8 mouse cellular contexts compared by ENCODE assay signal in the genomic region with DNA sequence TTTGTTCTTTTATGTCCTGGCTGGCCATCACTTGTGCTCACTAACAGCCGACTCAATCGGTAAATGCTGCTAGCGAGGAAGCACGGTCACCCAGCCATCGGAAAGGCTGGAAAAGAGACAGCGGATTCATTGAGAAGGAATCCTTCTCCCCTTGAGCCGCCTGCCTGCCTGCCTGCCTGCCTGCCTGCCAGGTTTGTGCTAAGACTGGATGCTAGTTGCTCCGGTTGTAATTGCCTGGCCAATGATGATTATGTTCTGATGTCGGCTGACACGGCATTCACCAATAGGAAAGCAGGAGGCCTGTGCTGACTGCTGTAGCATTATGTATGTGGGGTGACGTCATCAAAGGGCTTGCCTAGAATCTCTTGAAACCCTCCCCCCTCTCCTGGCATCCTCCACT. TPM values are rescaled to one million over a fixed set of nuclear protein-coding genes. Genes with fewer than 3 reads are reported as not detected.
DNase-seq lines count a peak whose midpoint lies in the region; ATAC-seq and TF ChIP-seq lines count a peak whose summit lies in the region.

No protein-coding gene starts in this region.

- H3K9ac ChIP-seq in embryonic facial prominence, embryonic 15.5 days, result peak overlapping the region; percentile 23
- peak overlapping the region; percentile 58 for H3K9ac ChIP-seq in kidney, embryonic 14.5 days (ENCODE audit: low read depth, low read length)
- no peak overlapping the region; the same call in 1 of the 2 replicates for H3K9ac ChIP-seq in limb, embryonic 15.5 days

- TF ChIP-seq CTCF in bone marrow, adult 2 months (IDR thresholded peaks at IDR 0.05; ENCODE audit: control insufficient read depth, insufficient read depth, low read length), result no peak

- H3K4me2 ChIP-seq in embryonic facial prominence, embryonic 15.5 days (replicated peaks), result peak overlapping the region; percentile 80
- H3K4me2 ChIP-seq in kidney, embryonic 14.5 days (replicated peaks; ENCODE audit: low read depth, low read length), result peak overlapping the region; percentile 70
- peak overlapping the region; percentile 67 for H3K4me2 ChIP-seq in limb, embryonic 15.5 days

- peak; percentile 65; the same call in 1 of the 2 replicates for TF ChIP-seq POLR2A in bone marrow, adult 2 months (IDR thresholded peaks at IDR 0.05; ENCODE audit: borderline replicate concordance, control insufficient read depth, low read depth, low read length)

- ATAC-seq in embryonic facial prominence, embryonic 15.5 days (ENCODE audit: insufficient number of reproducible peaks, low FRiP score, low TSS enrichment, low read depth), result peak; percentile 94
- ATAC-seq in kidney, embryonic 14.5 days (ENCODE audit: low FRiP score, low TSS enrichment), result peak; percentile 87
- ATAC-seq in limb, embryonic 15.5 days (ENCODE audit: insufficient number of reproducible peaks, low FRiP score, low TSS enrichment, low read depth), result peak; percentile 92

- no peaks in the 10 kb centered on the region for H3K27me3 ChIP-seq in embryonic facial prominence, embryonic 15.5 days
- no peaks in the 10 kb centered on the region for H3K27me3 ChIP-seq in kidney, embryonic 14.5 days (ENCODE audit: control insufficient read depth, insufficient read depth, low read length)
- no peaks in the 10 kb centered on the region for H3K27me3 ChIP-seq in limb, embryonic 15.5 days

- peak overlapping the region; percentile 60 for H3K4me3 ChIP-seq in bone marrow, adult 2 months (replicated peaks; ENCODE audit: control insufficient read depth, low read depth, low read length)
- H3K4me3 ChIP-seq in embryonic facial prominence, embryonic 15.5 days (replicated peaks), result peak overlapping the region; percentile 77
- peak overlapping the region; percentile 80 for H3K4me3 ChIP-seq in kidney, embryonic 14.5 days (ENCODE audit: low read length)
- peak overlapping the region; percentile 75 for H3K4me3 ChIP-seq in limb, embryonic 15.5 days

- 0 out of 2 replicates have a peak overlapping the region, but pooled peaks have one; percentile 45 for H3K27ac ChIP-seq in bone marrow, adult 2 months (ENCODE audit: control insufficient read depth, insufficient read depth, low read depth, low read length, poor library complexity)
- H3K27ac ChIP-seq in embryonic facial prominence, embryonic 15.5 days (replicated peaks), result peak overlapping the region; percentile 98
- peak overlapping the region; percentile 90 for H3K27ac ChIP-seq in kidney, embryonic 14.5 days (ENCODE audit: low read depth, low read length)
- H3K27ac ChIP-seq in limb, embryonic 15.5 days, result peak overlapping the region; percentile 96

- peaks cover 2% of the 10 kb centered on the region for H3K4me1 ChIP-seq in bone marrow, adult 2 months (ENCODE audit: control insufficient read depth, insufficient read depth, low read length)
- H3K4me1 ChIP-seq in embryonic facial prominence, embryonic 15.5 days, result peaks cover 48% of the 10 kb centered on the region
- peaks cover 22% of the 10 kb centered on the region for H3K4me1 ChIP-seq in kidney, embryonic 14.5 days (ENCODE audit: control insufficient read depth, insufficient read depth, low read length)
- peaks cover 23% of the 10 kb centered on the region for H3K4me1 ChIP-seq in limb, embryonic 15.5 days

- no peaks in the 10 kb centered on the region for H3K9me3 ChIP-seq in embryonic facial prominence, embryonic 15.5 days (replicated peaks)
- H3K9me3 ChIP-seq in kidney, embryonic 14.5 days (ENCODE audit: control insufficient read depth, low read length), result no peaks in the 10 kb centered on the region
- H3K9me3 ChIP-seq in limb, embryonic 15.5 days, result no peaks in the 10 kb centered on the region

- H3K36me3 ChIP-seq in embryonic facial prominence, embryonic 15.5 days, result no peaks in the 10 kb centered on the region
- no peaks in the 10 kb centered on the region for H3K36me3 ChIP-seq in kidney, embryonic 14.5 days (ENCODE audit: control insufficient read depth, insufficient read depth, low read length)
- H3K36me3 ChIP-seq in limb, embryonic 15.5 days, result peaks cover 1% of the 10 kb centered on the region; the same call in 1 of the 2 replicates

- peak; percentile 98 for DNase-seq in 416B (ENCODE audit: low read depth)
- DNase-seq in heart, adult 9 months (ENCODE audit: low spot score in 2 of 2), result peak; percentile 84 to 89
- DNase-seq in monocyte, adult 2 months (ENCODE audit: low read depth in 1 of 2, low spot score in 2 of 2), result peak; percentile 41 to 42
- DNase-seq in spleen, postnatal 36 days (ENCODE audit: low spot score in 2 of 2), result peak; percentile 85 to 88

- 10% methylated on average over 11 of the region's 11 CpGs for WGBS in bone marrow, adult 2 months
- WGBS in embryonic facial prominence, embryonic 15.5 days, result 0% methylated on average over 11 of the region's 11 CpGs
- WGBS in kidney, embryonic 14.5 days, result 0% methylated on average over 11 of the region's 11 CpGs
- WGBS in limb, embryonic 15.5 days, result under 1% methylated on average over 11 of the region's 11 CpGs

RNA-seq across cellular contexts. Expression of a gene that starts 4.0 kb away (rescaled TPM):
- polyA plus RNA-seq in bone marrow, adult 2 months (2011; ENCODE audit: insufficient read depth, insufficient read length, low replicate concordance, missing spikeins), result 1.6 and 7.7 TPM in 2 replicates
- 34.2 and 34.6 TPM in 2 replicates for polyA plus RNA-seq in embryonic facial prominence, embryonic 15.5 days (2015; fragmentation: Nextera tagmentation; extraction: Ambion mirVana)
- 38.9 and 50.4 TPM in 2 replicates for polyA plus RNA-seq in kidney, embryonic 14.5 days (2014; fragmentation: Nextera tagmentation; extraction: Ambion mirVana)
- polyA plus RNA-seq in limb, embryonic 15.5 days (2015; fragmentation: Nextera tagmentation; extraction: Ambion mirVana), result 23.3 and 32.0 TPM in 2 replicates

Comparison
In these comparisons a context has a peak if more than half of its experiments do, and no peak if none do; other contexts are left out.
1. Peak in every context shown above with its lines: DNase-seq, ATAC-seq, H3K4me3 ChIP-seq and H3K27ac ChIP-seq.
2. DNase-seq: peak in every context shown above with its lines; median percentile 98 in 416B; 86 in heart, adult 9 months; 86 in spleen, postnatal 36 days; 42 in monocyte, adult 2 months.
3. H3K27ac ChIP-seq: peak in every context shown above with its lines; median percentile 98 in embryonic facial prominence, embryonic 15.5 days; 96 in limb, embryonic 15.5 days; 90 in kidney, embryonic 14.5 days; 45 in bone marrow, adult 2 months.